8 mouse cellular contexts compared by ENCODE assay signal in the genomic region with DNA sequence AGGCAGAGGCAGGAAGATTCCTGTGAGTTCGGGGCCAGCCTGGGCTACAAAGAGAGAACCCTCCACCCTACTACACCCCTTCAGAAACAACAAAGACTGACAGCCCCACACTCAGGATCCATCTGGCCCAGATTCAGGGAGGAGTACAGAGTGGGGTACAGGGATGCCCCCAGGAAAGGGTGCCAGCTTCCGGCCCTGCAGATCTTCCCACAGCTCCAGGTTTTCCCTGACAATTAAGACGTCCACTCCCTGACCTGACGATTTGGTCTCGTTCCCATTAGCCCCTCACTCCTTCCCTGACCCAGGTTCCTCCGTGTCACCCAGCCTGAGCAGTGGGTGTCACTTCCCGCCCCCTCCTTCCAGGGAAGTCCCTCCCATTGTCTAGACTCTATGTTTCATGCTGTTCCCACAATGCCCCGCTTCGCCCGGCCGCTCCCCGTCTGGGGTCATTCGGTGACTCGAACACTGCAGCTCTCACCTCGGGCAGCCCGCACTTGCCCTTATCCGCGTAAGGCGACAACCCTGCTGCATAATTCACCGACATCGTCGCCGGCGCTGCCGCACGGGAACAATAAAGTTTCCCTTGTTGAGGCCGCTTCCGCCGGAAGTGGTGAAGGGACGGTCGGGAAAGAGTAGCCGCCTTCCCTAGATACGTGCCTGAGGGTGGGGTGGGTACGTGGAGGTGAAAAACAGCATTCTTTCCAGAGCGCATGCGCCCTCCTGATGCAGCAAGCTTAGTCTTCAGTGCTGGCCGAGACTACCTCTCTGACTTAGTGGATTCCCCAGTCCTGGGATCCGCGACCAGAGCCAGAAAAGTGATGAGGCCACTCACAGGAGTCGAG. TPM values are rescaled to one million over a fixed set of nuclear protein-coding genes. Genes with fewer than 3 reads are reported as not detected.
DNase-seq lines count a peak whose midpoint lies in the region; ATAC-seq lines count a peak whose summit lies in the region.

A gene (minus strand): TSS at position 804 of the 842 bp plus-strand sequence.

- H3K9ac ChIP-seq in hindbrain, embryonic 13.5 days: peak within 1 kb of the TSS; percentile 85

- ATAC-seq in hindbrain, embryonic 13.5 days (ENCODE audit: low FRiP score): peak; percentile 88

- peak within 1 kb of the TSS; percentile 88 for H3K4me2 ChIP-seq in hindbrain, embryonic 13.5 days

- peaks cover 40% of the 10 kb centered on the region for H3K36me3 ChIP-seq in hindbrain, embryonic 13.5 days

- H3K27me3 ChIP-seq in hindbrain, embryonic 13.5 days: peaks cover 14% of the 10 kb centered on the region

- 6% methylated on average over 40 of the region's 40 CpGs for WGBS in hindbrain, embryonic 13.5 days

- H3K27ac ChIP-seq in hindbrain, embryonic 13.5 days: peak within 1 kb of the TSS; percentile 91

- H3K4me3 ChIP-seq in hindbrain, embryonic 13.5 days: peak within 1 kb of the TSS; percentile 72

- DNase-seq in NIH3T3 (ENCODE audit: low read depth): peak; percentile 98
- peak; percentile 95 to 96 for DNase-seq in cerebellum, postnatal 10 days
- peak; percentile 89 to 90 for DNase-seq in frontal cortex, postnatal 14 days (ENCODE audit: low spot score in 2 of 2)
- DNase-seq in layer of hippocampus, postnatal 25 days (ENCODE audit: extremely low spot score in 1 of 2, low spot score in 1 of 2): peak; percentile 81 to 88
- DNase-seq in lung, postnatal 25 days (ENCODE audit: low spot score): peak; percentile 95
- DNase-seq in retina, embryonic 14.5 days (ENCODE audit: low spot score): peak; percentile 93
- DNase-seq in thymus, postnatal 4 days: peak; percentile 93

- H3K9me3 ChIP-seq in hindbrain, embryonic 13.5 days: no peaks in the 10 kb centered on the region

- peaks cover 27% of the 10 kb centered on the region for H3K4me1 ChIP-seq in hindbrain, embryonic 13.5 days (replicated peaks)

RNA-seq across cellular contexts. Expression of the gene that starts here (rescaled TPM):
- polyA plus RNA-seq in hindbrain, embryonic 13.5 days (2015; fragmentation: Nextera tagmentation; extraction: Ambion mirVana): 57.7 and 63.8 TPM in 2 replicates
- total RNA-seq in layer of hippocampus, postnatal 25 days (2021): 10 to 100 TPM; 23.5 to 30.9 TPM

Comparison
In these comparisons a context has a peak if more than half of its experiments do, and no peak if none do; other contexts are left out.
1. Peak in every context shown above with its lines: DNase-seq, ATAC-seq, H3K4me3 ChIP-seq and H3K27ac ChIP-seq.